Mouse (Mus musculus) liver, embryonic 13.5 days (tissue): ENCODE measurements around the gene Sfmbt1. TPM values are rescaled to one million over a fixed set of nuclear protein-coding genes. Genes with fewer than 3 reads are reported as not detected.

Source experiments
- ATAC-seq: fragments of 200-750 bp; cut with Nextera tagmentation; 2 replicates; pipeline ENCODE4 v1.8.0; 2017; ENCODE audit warnings: low read depth, mild to moderate bottlenecking, moderate number of reproducible peaks, moderate library complexity
- DNase-seq: peaks from one replicate; pipeline ENCODE4 v3.0.0; 2022
- H3K27ac ChIP-seq: fragments of 300-500 bp; sonication (generic); 2 replicates; pipeline ENCODE4 v1.5.1; 2015; ENCODE audit warnings: moderate library complexity, mild to moderate bottlenecking, inconsistent platforms
- H3K27me3 ChIP-seq: fragments of 300-500 bp; sonication (generic); 2 replicates; pipeline ENCODE4 v1.6.1; 2015; ENCODE audit warnings: mild to moderate bottlenecking, inconsistent platforms
- H3K36me3 ChIP-seq: fragments of 300-500 bp; sonication (generic); 2 replicates; pipeline ENCODE4 v1.6.1; 2015; ENCODE audit warnings: mild to moderate bottlenecking, inconsistent platforms
- H3K4me1 ChIP-seq: fragments of 300-500 bp; sonication (generic); replicated peaks from 2 replicates; pipeline ENCODE4 v1.6.1; 2015; ENCODE audit warnings: inconsistent platforms
- H3K4me2 ChIP-seq: fragments of 300-500 bp; sonication (generic); 2 replicates; pipeline ENCODE4 v1.6.1; 2015; ENCODE audit warnings: inconsistent platforms, mild to moderate bottlenecking, moderate library complexity
- H3K4me3 ChIP-seq: fragments of 300-500 bp; sonication (generic); replicated peaks from 2 replicates; pipeline ENCODE4 v1.5.1; 2015; ENCODE audit warnings: mild to moderate bottlenecking, inconsistent platforms
- H3K9ac ChIP-seq: fragments of 300-500 bp; sonication (generic); 2 replicates; pipeline ENCODE4 v1.6.1; 2015; ENCODE audit warnings: mild to moderate bottlenecking, inconsistent platforms
- H3K9me3 ChIP-seq: fragments of 300-500 bp; sonication (generic); replicated peaks from 2 replicates; pipeline ENCODE4 v1.6.1; 2016; ENCODE audit warnings: inconsistent platforms
- WGBS: fragments of 180-500 bp; shearing (Covaris S2); methylation state at CpG from one replicate; pipeline ENCODE4 v1.1.7; 2015; ENCODE audit not compliant: insufficient replicate concordance; 5-methylcytosine and 5-hydroxymethylcytosine counted together
- polyA plus RNA-seq: library from polyadenylated mRNA; unstranded; fragments of >200 nt; fragmentation: Nextera tagmentation; extraction: Ambion mirVana; gene quantifications from 2 replicates; pipeline ENCODE4 v1.2.1, GENCODE M21; 2015

Sfmbt1 gene
- polyA plus RNA-seq, 1 experiment from 2014 or later: 13.3 TPM

DNA sequence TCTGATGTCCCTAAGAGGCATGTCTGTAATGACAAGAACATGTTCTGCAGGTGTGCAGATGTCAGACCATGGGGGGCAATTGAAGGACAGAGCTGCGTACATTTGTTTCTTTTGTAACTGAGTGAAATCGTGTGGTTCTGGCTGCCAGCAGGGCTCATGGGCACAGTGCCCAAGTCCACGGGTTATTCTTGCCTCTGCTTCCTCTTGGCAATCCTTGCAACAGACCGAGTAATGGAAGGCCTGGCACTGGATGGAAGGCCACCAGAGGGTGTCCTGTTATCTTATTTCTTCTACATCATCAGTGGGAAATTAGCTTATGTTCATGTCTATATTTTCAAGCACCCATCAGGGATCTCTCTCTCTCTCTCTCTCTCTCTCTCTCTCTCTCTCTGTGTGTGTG is 19.0 kb upstream of the Sfmbt1 start:
- H3K4me1 ChIP-seq: peaks cover 9% of the 10 kb centered on the region; the same call in 1 of the 2 replicates
- H3K4me2 ChIP-seq: no peak overlapping the region
- DNase-seq (no peak), ATAC-seq (no peak)
- no peak overlapping the region for H3K27ac ChIP-seq
- H3K27me3 ChIP-seq: no peaks in the 10 kb centered on the region
- H3K9me3 ChIP-seq: no peaks in the 10 kb centered on the region
- no peak overlapping the region for H3K9ac ChIP-seq
- 60% methylated on average over 4 of the region's 4 CpGs for WGBS
- H3K4me3 ChIP-seq: no peak overlapping the region
- H3K36me3 ChIP-seq: no peaks in the 10 kb centered on the region

DNA sequence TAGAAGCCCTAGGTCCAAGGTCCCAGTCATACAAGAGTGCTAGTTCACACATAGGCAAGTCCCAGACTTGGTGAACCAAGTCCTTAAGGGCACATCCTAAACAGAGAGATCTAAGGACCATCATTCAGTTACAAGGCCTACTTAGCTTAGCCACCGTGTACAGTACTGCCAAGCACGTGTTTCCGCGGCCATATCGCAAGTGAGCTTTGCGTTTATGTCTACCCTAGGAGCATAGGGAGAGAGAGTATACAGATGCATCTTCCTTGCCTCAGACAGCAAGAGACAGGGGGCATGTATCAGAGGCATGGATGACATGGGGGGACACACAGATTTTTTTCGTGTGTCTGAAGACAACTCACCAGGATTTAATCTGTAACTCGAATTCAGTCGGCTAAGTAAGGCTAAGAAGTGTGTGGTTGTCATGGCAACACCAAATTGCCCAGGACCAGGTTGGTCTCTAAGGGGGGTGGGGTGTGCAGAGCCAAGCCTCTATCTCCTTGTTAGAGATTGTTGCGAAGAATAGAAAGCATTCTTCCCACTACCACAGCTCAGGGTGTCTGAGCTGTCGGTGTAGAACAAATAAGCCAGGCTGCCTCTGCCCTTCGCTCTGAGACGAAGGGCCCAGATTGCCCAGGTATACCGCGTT is 17.1 kb upstream of the Sfmbt1 start:
- no peak for ATAC-seq
- no peak overlapping the region for H3K4me3 ChIP-seq
- no peak for DNase-seq

DNA sequence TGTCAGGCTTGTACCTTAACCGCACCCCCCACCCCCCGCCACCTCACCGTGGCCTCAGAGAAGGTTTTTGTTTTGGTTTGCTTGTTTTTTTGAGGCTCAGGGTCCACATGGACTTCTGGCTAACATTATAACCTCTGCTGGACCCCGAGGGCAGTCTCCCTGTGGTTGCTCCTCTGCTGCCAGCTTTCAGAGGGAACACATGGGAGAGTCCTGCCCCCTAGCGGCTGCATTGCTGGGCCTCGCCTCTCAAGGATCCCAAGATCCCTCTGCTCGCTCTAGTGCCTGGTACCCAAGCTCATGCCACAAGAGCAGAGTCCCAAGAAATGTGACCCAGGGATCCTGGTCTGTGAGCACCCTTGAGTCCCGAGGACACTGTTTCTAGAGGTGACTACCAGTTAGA is 15.0 kb upstream of the Sfmbt1 start:
- DNase-seq: peak; percentile 48
- no peak overlapping the region for H3K4me2 ChIP-seq
- H3K4me3 ChIP-seq: no peak overlapping the region
- H3K36me3 ChIP-seq: no peaks in the 10 kb centered on the region
- no peaks in the 10 kb centered on the region for H3K27me3 ChIP-seq
- 34% methylated on average over 8 of the region's 8 CpGs for WGBS
- no peaks in the 10 kb centered on the region for H3K9me3 ChIP-seq
- H3K27ac ChIP-seq: no peak overlapping the region
- no peak overlapping the region for H3K9ac ChIP-seq
- H3K4me1 ChIP-seq: peaks cover 17% of the 10 kb centered on the region
- no peak for ATAC-seq

More for the DNA sequence above, 17.1 kb upstream of the Sfmbt1 start:
- 78% methylated on average over 15 of the region's 15 CpGs for WGBS
- Histone ChIP-seq H3K27ac (no peak overlapping the region), H3K4me1 (peaks cover 9% of the 10 kb centered on the region; the same call in 1 of the 2 replicates), H3K4me2 (no peak overlapping the region), H3K9me3 (no peaks in the 10 kb centered on the region), H3K9ac (no peak overlapping the region), H3K36me3 (no peaks in the 10 kb centered on the region), H3K27me3 (no peaks in the 10 kb centered on the region)

DNA sequence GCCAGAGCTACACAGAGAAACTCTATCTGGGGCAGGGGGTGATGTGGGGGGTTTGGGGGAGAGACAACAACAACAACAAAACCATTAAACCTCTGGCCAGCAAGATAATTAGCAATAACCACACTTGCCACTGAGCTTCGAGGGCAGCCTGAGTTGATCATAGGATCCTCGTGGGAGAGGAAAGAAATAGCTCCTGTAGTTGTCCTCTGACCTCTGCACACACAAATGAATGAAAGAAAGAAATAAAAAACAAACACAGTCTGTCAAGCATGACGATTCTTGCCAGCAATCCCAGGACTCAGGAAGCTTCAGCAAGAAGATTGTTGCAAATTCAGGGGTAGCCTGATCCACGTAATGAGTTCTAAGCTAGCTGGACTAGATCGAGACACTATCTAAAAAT is 12.1 kb upstream of the Sfmbt1 start:
- 48% methylated on average over 5 of the region's 5 CpGs for WGBS
- H3K4me1 ChIP-seq: peaks cover 28% of the 10 kb centered on the region
- H3K4me2 ChIP-seq: no peak overlapping the region
- DNase-seq: no peak
- H3K9ac ChIP-seq: no peak overlapping the region
- H3K27me3 ChIP-seq: 0 out of 2 replicates have a peak, but pooled peaks cover 2% of the 10 kb centered on the region
- H3K36me3 ChIP-seq: no peaks in the 10 kb centered on the region
- H3K9me3 ChIP-seq: no peaks in the 10 kb centered on the region
- 0 out of 2 replicates have a peak overlapping the region, but pooled peaks have one; percentile 44 for H3K27ac ChIP-seq
- H3K4me3 ChIP-seq: no peak overlapping the region
- ATAC-seq: no peak

DNA sequence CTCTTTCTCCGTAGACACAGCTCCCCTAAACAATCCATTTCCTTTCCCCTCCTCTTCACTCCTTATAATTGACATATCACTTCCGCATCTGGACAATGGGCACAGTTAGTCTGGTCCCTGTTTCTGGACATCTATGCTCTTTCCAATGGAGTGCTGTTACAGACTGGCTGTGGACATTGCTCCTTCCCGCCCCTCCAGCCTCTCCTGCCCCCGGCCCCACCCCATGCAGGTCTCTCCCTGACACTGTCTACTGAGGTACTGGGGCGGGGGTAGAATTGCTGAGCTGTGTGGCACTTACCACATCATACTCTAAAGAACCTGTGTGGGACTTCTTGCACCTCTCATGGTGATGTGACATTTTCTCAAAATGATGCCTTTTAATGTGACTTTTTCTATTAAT is 11.6 kb upstream of the Sfmbt1 start:
- DNase-seq (no peak), ATAC-seq (peak; percentile 42)
- no peak overlapping the region for H3K4me3 ChIP-seq
- 67% methylated on average over 5 of the region's 5 CpGs for WGBS
- no peaks in the 10 kb centered on the region for H3K9me3 ChIP-seq
- H3K9ac ChIP-seq: no peak overlapping the region
- no peaks in the 10 kb centered on the region for H3K36me3 ChIP-seq
- peaks cover 28% of the 10 kb centered on the region for H3K4me1 ChIP-seq
- H3K4me2 ChIP-seq: no peak overlapping the region
- H3K27me3 ChIP-seq: 0 out of 2 replicates have a peak, but pooled peaks cover 2% of the 10 kb centered on the region
- H3K27ac ChIP-seq: peak overlapping the region; percentile 44; the same call in 1 of the 2 replicates

DNA sequence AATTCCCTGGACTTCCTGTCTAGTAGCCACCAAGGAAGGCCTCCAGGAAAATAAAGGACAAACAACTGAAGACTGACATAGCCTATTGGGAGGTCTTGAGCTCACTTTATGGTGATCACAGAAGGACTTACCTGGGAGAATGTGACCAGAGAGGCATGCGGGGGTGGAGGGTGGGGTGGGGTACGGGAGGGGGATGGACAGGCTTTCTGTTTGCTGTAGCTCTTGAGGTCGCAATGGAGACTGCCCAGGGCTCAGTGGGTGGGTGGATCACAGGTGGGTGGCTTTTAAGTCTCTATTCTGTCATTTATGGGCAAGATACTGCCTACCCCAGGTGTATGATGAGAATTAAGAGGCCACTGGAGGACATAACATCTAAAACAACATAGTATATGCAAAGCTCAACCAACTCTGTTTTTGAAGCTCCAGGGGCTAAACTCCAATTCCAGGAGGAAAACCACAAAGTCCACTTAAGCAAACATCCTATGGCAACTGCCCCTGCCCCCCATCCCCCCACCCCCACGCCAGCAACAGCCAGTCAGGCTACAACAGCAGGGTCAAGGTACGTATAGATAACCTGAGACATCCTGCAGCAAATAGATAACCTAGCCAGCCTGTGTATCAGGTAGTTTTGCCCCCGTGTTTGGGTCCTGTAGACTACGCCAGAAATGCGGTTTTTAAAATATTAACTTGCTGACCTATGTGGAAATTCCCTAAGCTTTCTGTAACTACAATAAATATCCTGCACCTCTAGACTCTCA is 10.4 kb upstream of the Sfmbt1 start:
- DNase-seq: peak; percentile 18
- H3K9ac ChIP-seq: no peak overlapping the region; the same call in 1 of the 2 replicates
- H3K36me3 ChIP-seq: no peaks in the 10 kb centered on the region
- peak; percentile 76 for ATAC-seq
- peaks cover 28% of the 10 kb centered on the region for H3K4me1 ChIP-seq
- no peaks in the 10 kb centered on the region for H3K9me3 ChIP-seq
- H3K4me3 ChIP-seq: no peak overlapping the region
- peak overlapping the region; percentile 77 for H3K27ac ChIP-seq
- 0 out of 2 replicates have a peak, but pooled peaks cover 2% of the 10 kb centered on the region for H3K27me3 ChIP-seq
- 35% methylated on average over 8 of the region's 8 CpGs for WGBS
- peak overlapping the region; percentile 26; the same call in 1 of the 2 replicates for H3K4me2 ChIP-seq

DNA sequence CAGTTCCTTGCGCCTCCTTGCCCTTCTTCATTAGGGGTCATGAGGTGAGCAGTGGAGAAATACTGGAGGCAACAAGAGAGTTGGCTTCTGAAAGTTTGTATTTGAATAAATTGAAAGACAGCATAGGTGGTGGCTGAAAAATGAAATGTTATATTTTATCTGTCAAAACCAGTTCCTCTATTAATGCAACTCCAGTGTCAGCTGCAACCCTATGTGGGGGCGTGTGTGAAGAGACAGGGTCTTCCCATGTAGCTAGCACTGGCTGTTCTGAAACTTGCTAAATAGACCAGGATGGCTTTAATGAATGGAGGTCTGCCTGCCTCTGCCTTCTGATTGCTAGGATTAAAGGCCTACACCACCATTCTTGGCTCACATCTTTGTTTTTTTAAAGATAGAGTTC is 2.8 kb upstream of the Sfmbt1 start:
- ATAC-seq: no peak
- H3K4me1 ChIP-seq: peaks cover 15% of the 10 kb centered on the region
- H3K27ac ChIP-seq: no peak overlapping the region
- H3K27me3 ChIP-seq: peaks cover 11% of the 10 kb centered on the region
- no peak overlapping the region for H3K9ac ChIP-seq
- no peak for DNase-seq
- 74% methylated on average over 2 of the region's 2 CpGs for WGBS
- H3K36me3 ChIP-seq: no peaks in the 10 kb centered on the region
- no peak overlapping the region for H3K4me2 ChIP-seq
- H3K4me3 ChIP-seq: no peak overlapping the region
- no peaks in the 10 kb centered on the region for H3K9me3 ChIP-seq

DNA sequence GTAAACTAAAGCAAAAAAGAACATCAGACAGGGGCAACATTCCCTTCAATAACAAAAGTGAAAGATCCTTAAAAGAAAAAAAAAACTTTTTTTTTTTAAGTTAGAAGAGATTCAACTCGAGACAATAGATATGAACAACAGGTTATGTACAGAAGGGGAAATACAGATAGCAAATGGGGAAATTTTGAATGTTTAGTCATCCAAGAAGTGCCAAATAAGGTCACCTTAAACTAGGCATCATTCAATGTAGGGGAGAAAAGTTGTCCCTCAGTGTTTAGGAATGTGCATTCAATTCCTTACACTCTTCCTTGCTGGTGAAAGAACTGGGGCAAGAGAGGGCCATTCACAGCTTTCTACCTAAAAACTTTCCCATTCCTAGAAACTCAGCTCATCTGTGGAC is 880 bp upstream of the Sfmbt1 start:
- no peak overlapping the region for H3K27ac ChIP-seq
- H3K9me3 ChIP-seq: no peaks in the 10 kb centered on the region
- H3K4me2 ChIP-seq: no peak overlapping the region
- no peak for ATAC-seq
- peaks cover 29% of the 10 kb centered on the region for H3K4me1 ChIP-seq
- no peaks in the 10 kb centered on the region for H3K36me3 ChIP-seq
- no peak overlapping the region for H3K4me3 ChIP-seq
- WGBS: 29% methylated on average over 1 of the region's 1 CpGs
- H3K9ac ChIP-seq: no peak overlapping the region
- peaks cover 11% of the 10 kb centered on the region for H3K27me3 ChIP-seq
- DNase-seq: no peak

DNA sequence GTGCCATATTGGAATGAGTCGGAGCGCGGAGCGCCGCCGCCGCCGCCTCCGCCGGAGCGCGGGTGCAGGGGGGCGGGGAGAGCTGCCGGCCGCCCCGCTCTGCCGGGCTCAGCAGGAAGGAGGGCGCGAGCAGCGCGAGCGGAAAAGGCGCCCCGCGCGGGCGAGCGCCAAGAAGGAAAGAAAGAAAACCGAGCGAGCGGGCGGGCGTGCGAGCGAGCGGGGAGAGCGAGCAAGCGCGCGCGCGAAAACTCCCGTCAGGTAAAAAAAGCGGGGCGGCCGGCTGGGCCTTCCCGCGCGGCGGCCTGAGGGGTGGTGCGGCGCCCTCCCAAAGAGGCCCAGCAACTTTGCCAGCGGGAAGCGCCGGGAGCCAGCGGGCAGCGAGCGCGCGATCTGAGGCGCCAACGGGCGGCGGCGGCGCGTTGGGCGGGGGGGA is 985 bp downstream of the Sfmbt1 start:
- H3K4me3 ChIP-seq: peak overlapping the region; percentile 92
- peak; percentile 68 for ATAC-seq
- no peaks in the 10 kb centered on the region for H3K9me3 ChIP-seq
- peak overlapping the region; percentile 93 for H3K9ac ChIP-seq
- DNase-seq: peak; percentile 54
- peak overlapping the region; percentile 98 for H3K4me2 ChIP-seq
- H3K27me3 ChIP-seq: peaks cover 11% of the 10 kb centered on the region
- no peaks in the 10 kb centered on the region for H3K36me3 ChIP-seq
- WGBS: under 1% methylated on average over 67 of the region's 68 CpGs
- peaks cover 40% of the 10 kb centered on the region for H3K4me1 ChIP-seq
- H3K27ac ChIP-seq: peak overlapping the region; percentile 83

DNA sequence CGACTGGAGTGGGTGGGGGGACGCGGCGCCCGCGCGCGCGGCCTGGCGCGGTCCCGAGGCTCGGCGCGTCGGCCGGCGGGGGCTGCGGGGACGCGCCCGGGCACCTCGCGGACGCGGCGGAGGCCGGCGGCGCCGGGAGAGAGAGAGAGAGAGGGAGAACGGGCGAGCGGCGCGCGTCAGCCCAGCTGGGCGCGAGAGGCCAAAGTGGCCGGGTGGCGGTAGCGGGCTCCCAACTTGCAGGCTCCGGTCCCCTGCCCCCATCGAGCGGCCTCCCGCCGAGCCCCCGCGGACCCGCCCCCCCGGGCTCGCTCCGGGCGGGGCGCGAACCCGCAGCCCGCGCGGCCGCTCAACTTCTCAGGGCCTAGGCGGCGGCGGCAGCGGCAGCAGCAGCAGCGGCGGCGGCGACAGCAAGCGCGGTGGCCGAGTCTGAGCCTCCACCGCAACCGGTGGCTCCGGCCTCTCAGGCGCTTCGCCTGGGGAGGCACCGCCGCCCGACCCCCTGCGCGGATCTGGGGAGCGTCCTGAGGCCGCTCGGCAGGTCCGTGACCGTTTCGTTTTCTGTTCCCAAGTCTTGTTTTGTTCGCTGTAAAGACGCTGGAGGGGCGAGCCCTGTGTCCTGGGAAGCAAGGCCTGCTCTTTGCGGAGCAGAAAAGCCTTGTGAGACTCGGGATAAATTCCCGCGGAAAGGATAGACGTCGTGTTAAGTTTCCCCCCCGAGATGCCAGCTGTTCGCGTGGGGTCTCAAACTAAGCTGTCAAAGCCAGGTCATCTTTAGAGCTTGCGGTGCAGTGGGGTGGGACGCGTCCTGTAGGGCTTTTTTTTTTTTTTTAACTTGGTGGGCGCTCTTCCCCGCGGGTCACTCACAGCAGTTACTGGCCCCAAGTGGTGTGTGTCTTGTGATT is 1.7 kb downstream of the Sfmbt1 start:
- no peaks in the 10 kb centered on the region for H3K9me3 ChIP-seq
- no peaks in the 10 kb centered on the region for H3K36me3 ChIP-seq
- H3K4me3 ChIP-seq: peak overlapping the region; percentile 92
- ATAC-seq (peak; percentile 66), DNase-seq (peak; percentile 61)
- H3K4me2 ChIP-seq: peak overlapping the region; percentile 98
- H3K4me1 ChIP-seq: peaks cover 41% of the 10 kb centered on the region
- H3K27me3 ChIP-seq: peaks cover 11% of the 10 kb centered on the region
- H3K27ac ChIP-seq: peak overlapping the region; percentile 83
- H3K9ac ChIP-seq: peak overlapping the region; percentile 93
- WGBS: under 1% methylated on average over 98 of the region's 106 CpGs

DNA sequence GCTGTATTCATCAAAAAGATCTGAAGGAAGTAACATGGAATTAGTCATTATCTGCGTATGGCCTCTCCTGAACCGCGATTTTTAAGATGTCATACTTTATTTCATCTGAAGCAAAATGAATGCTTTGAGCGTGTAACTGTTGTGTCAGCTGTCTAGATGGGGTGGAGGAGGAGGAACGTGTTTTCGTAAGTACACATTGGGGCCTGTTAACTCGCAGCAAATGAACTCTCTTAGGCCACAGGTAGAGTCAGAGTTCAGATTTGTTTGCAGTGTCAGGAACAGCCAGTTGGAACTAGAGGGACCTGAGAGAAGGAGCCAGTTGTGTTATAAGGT is 2.3 kb downstream of the Sfmbt1 start:
- Histone ChIP-seq H3K4me3 (peak overlapping the region; percentile 92), H3K9me3 (no peaks in the 10 kb centered on the region), H3K9ac (peak overlapping the region; percentile 93), H3K4me1 (peaks cover 41% of the 10 kb centered on the region), H3K4me2 (peak overlapping the region; percentile 98), H3K27ac (peak overlapping the region; percentile 83; the same call in 1 of the 2 replicates), H3K36me3 (no peaks in the 10 kb centered on the region), H3K27me3 (peaks cover 11% of the 10 kb centered on the region)
- DNase-seq (no peak), ATAC-seq (peak; percentile 27; the same call in 1 of the 2 replicates)
- 14% methylated on average over 7 of the region's 7 CpGs for WGBS
